Mouse (Mus musculus): ENCODE data around the gene Wdr25.
"Not testable (repeated sequence)": the region's sequence is repeated elsewhere in the genome, so short reads cannot be mapped to it uniquely, and the experiment has no call there.

Wdr25 gene

GRCm38 (mm10) chr12:108892989-108893714 is at the start of gene Wdr25:
Wdr25 (plus strand) TSS chr12:108893631.
- no peak for DNase-seq (ENCODE audit: low spot score)

GRCm38 (mm10) chr12:108848033-108848432 is 45.4 kb upstream of the Wdr25 start:
- not testable (repeated sequence) for DNase-seq (ENCODE audit: low spot score)

GRCm38 (mm10) chr12:108849488-108850022 is 43.9 kb upstream of the Wdr25 start:
- no peak for DNase-seq (ENCODE audit: low spot score)

- DNase-seq (ENCODE audit: low spot score), result no peak
These were observed 43.3 kb upstream of the Wdr25 start for GRCm38 (mm10) chr12:108850129-108850528.

GRCm38 (mm10) chr12:108850886-108851285 is 42.5 kb upstream of the Wdr25 start:
- no peak for DNase-seq (ENCODE audit: low spot score)

GRCm38 (mm10) chr12:108852822-108853221 is 40.6 kb upstream of the Wdr25 start:
- no peak for DNase-seq (ENCODE audit: low spot score)

- no peak for DNase-seq (ENCODE audit: low spot score)
These were observed 38.4 kb upstream of the Wdr25 start for GRCm38 (mm10) chr12:108855081-108855480.

GRCm38 (mm10) chr12:108856186-108856585 is 37.2 kb upstream of the Wdr25 start:
- no peak for DNase-seq (ENCODE audit: low spot score)

- no peak for DNase-seq (ENCODE audit: low spot score)
These were observed 36.3 kb upstream of the Wdr25 start for GRCm38 (mm10) chr12:108857109-108857508.

- DNase-seq (ENCODE audit: low spot score), result no peak
These were observed 35.7 kb upstream of the Wdr25 start for GRCm38 (mm10) chr12:108857589-108858184.

- DNase-seq (ENCODE audit: low spot score), result no peak
These were observed 34.9 kb upstream of the Wdr25 start for GRCm38 (mm10) chr12:108858486-108858885.

- no peak for DNase-seq (ENCODE audit: low spot score)
These were observed 28.4 kb upstream of the Wdr25 start for GRCm38 (mm10) chr12:108865007-108865494.

- no peak for DNase-seq (ENCODE audit: low spot score)
These were observed 23.9 kb upstream of the Wdr25 start for GRCm38 (mm10) chr12:108869575-108869974.

GRCm38 (mm10) chr12:108873122-108873521 is 20.3 kb upstream of the Wdr25 start:
- no peak for DNase-seq (ENCODE audit: low spot score)

GRCm38 (mm10) chr12:108879138-108879537 is 14.3 kb upstream of the Wdr25 start:
- DNase-seq (ENCODE audit: low spot score), result no peak

GRCm38 (mm10) chr12:108880606-108881005 is 12.8 kb upstream of the Wdr25 start:
- DNase-seq (ENCODE audit: low spot score), result no peak

GRCm38 (mm10) chr12:108881192-108881591 is 12.2 kb upstream of the Wdr25 start:
- no peak for DNase-seq (ENCODE audit: low spot score)

- no peak for DNase-seq (ENCODE audit: low spot score)
These were observed 10.7 kb upstream of the Wdr25 start for GRCm38 (mm10) chr12:108882776-108883175.

- DNase-seq (ENCODE audit: low spot score), result no peak
These were observed 7.5 kb upstream of the Wdr25 start for GRCm38 (mm10) chr12:108885906-108886305.

GRCm38 (mm10) chr12:108887077-108887476 is 6.4 kb upstream of the Wdr25 start:
- no peak for DNase-seq (ENCODE audit: low spot score)

- DNase-seq (ENCODE audit: low spot score), result no peak
These were observed 4.8 kb upstream of the Wdr25 start for GRCm38 (mm10) chr12:108888632-108889031.

GRCm38 (mm10) chr12:108893715-108894431 is 442 bp downstream of the Wdr25 start, which contains the start of gene Wars:
Wars (minus strand) TSS chr12:108894174.
- peak; percentile 87 for DNase-seq (ENCODE audit: low spot score)

GRCm38 (mm10) chr12:108894432-108894816 is 993 bp downstream of the Wdr25 start:
- no peak for DNase-seq (ENCODE audit: low spot score)
